Mouse (Mus musculus) megakaryocyte progenitor cell, adult 5-6 weeks (primary cell): ENCODE results near the gene Prkce. TPM values are rescaled to one million over a fixed set of nuclear protein-coding genes. Genes with fewer than 3 reads are reported as not detected.

Experiments
- ATAC-seq: replicated peaks from 2 replicates; pipeline ENCODE4 v1.8.0; 2016; ENCODE audit warnings: mild to moderate bottlenecking, moderate TSS enrichment, inconsistent platforms; ENCODE audit not compliant: poor library complexity
- total RNA-seq, 2 experiments: library from RNA; stranded (forward) in 1 of 2; stranded (reverse) in 1 of 2; fragments of 157-497, 149-512 nt in 1 of 2; fragments of 200-1000 nt in 1 of 2; gene quantifications; 2 replicates each; pipeline versions ENCODE4 v1.2.3 to v1.2.4; 2015 to 2017

The Prkce gene
- total RNA-seq, 2 experiments from 2014 or later: 1.7 to 4.8 TPM

- ATAC-seq: no peak
Measured at GRCm38 (mm10) chr17:86325317-86325716, 157.7 kb downstream of the Prkce start.

DNA sequence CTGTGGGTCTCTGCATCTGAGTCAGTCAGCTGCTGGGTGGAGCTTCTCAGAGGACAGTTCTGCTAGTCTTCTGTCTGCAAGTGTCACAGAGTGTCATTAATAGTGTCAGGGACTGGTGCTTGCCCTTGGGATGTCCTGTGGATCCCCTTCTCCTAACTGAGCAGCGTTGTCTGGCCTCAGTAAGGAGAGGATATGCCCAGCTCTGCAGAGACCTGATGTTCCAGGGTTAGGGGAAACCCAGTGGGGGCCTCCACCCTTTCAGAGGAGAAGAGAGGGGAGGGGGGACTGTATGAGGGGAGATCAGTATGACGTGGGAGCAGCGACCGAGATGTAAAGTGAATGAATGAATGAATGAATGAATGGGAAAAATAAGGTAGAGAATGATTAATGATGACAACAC is 160.4 kb downstream of the Prkce start:
- ATAC-seq: no peak

- ATAC-seq: peak; percentile 26; the same call in 1 of the 2 replicates
Measured at GRCm38 (mm10) chr17:86329273-86330075, 161.9 kb downstream of the Prkce start.

- ATAC-seq: no peak
Measured at GRCm38 (mm10) chr17:86330076-86330955, 162.7 kb downstream of the Prkce start.

- no peak for ATAC-seq
Measured at GRCm38 (mm10) chr17:86331835-86332234, 164.2 kb downstream of the Prkce start.

- ATAC-seq: no peak
Measured at GRCm38 (mm10) chr17:86334990-86335389, 167.4 kb downstream of the Prkce start.

DNA sequence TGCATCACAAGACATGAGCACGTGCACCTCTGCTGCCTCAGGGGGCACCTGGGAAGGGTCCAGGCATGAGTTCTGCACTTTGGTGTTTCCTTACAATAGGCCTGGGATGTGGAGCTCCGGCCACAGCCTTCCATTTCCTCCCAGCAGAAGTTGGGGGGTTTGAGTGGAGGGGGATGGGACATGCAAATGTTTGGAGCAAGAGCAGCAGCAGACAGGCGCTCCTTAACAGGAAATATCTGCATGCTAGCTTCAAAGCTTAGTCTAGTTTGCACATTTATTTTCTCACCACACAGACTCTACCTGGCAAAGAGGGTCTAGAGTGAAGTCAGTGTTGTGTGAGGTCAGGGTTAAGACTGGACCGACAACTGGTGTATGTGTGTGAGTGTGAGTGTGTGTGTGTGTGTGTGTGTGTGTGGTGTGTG is 169.1 kb downstream of the Prkce start:
- peak; percentile 11; the same call in 1 of the 2 replicates for ATAC-seq

GRCm38 (mm10) chr17:86337076-86337475 is 169.5 kb downstream of the Prkce start:
- peak; percentile 84 for ATAC-seq

DNA sequence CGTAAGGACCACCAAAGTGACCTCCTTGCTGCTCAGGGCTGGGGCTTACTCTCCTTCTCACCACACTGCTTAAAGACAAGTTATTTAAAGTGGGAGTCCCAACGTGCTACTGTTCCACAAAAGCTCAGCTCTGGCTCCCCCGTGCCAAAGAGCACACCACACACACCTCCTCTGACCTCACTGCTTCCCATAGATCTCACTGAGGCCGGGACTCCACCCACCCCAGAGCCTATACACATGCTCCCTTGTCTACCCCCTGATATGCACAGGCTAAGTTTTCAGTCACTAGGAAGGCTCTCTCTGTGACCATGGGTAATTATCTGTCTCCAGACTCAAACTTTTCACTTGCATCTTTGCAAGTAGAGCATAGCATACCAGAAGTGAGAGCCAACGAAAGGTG is 170.7 kb downstream of the Prkce start:
- peak; percentile 33; the same call in 1 of the 2 replicates for ATAC-seq

DNA sequence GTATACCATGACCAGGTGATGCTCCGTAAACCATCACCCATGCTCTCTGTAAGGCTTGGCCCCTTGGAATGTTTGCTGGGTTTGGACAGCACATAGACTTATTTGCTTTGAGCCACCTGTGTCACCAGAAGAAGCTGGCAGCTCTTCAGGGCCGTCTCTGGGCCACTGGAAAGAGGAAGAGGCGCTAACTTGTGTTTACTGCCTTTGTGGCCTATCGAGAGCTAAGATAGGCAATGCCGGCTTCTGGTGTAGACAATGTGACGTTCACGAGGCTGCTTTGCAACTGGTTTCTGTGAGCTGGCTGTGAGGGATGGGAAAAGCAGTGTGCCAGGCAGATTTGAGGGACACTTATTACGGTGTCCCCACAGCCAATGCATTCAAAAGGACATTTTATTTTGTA is 176.4 kb downstream of the Prkce start:
- peak; percentile 72 for ATAC-seq

- no peak for ATAC-seq
Measured at GRCm38 (mm10) chr17:86345234-86346005, 177.8 kb downstream of the Prkce start.

- ATAC-seq: no peak
Measured at GRCm38 (mm10) chr17:86350236-86350635, 182.7 kb downstream of the Prkce start.

- ATAC-seq: no peak
Measured at GRCm38 (mm10) chr17:86350791-86351261, 183.2 kb downstream of the Prkce start.

DNA sequence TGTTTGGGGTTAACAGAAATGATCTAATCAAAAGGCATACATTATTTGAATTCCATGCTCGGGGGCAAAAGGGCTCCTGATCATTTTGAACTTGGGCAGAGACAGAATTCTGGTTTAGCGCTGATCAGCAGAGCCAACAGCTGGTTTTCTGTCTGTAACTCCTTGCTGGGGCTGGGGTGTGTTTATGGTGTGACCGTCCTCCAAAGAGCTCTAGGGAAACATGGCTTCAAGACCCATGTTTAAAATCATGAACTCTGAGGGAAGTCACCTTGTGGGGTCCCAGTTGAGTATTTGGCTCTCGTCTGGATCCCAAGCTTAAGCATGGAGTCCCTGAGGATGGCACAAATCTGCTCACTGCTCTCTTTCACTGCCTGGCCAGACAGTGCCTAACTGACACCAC is 183.7 kb downstream of the Prkce start:
- no peak for ATAC-seq

GRCm38 (mm10) chr17:86352247-86353037 is 184.9 kb downstream of the Prkce start:
- no peak for ATAC-seq

GRCm38 (mm10) chr17:86353679-86354078 is 186.1 kb downstream of the Prkce start:
- ATAC-seq: peak; percentile 63

DNA sequence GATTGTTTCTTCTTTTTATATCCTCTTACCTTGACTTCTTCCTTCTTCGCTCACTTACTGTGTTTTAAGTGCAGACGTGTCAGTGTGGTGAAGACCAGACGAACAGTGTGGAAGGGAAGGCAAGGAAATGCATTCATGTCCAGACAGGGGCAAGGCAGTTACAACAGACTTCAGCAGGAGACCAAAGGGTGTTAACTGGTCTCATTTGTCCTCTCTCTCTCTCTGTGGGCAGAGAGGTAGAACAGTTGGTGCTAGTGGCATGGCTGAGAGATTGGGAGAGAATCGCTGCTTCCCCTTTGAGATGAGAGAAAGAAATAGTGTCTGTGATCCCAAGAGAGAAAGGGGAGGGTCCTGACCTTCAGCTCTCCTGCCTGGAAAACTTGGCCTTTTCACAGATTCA is 186.5 kb downstream of the Prkce start:
- peak; percentile 51 for ATAC-seq

DNA sequence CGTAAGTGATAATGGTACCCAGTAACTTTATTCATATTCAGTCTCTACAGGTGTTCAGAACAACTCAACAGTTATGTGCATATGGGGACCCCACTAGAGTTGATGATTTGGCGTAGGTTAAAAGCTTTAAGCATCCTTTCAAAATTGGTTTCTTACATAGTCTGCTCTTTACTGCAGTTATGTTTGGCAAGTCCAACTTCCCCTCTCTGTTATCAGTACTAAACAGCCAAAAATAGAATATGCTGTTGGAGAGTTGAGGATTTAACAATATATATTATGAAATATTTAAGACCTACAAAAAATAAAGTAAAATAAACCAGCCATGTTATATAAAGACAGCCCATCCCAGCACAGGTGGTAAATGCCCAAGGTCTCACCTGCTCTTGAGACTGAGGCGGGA is 187.3 kb downstream of the Prkce start:
- ATAC-seq: 0 out of 2 replicates have a peak, but pooled peaks have one; percentile 20

DNA sequence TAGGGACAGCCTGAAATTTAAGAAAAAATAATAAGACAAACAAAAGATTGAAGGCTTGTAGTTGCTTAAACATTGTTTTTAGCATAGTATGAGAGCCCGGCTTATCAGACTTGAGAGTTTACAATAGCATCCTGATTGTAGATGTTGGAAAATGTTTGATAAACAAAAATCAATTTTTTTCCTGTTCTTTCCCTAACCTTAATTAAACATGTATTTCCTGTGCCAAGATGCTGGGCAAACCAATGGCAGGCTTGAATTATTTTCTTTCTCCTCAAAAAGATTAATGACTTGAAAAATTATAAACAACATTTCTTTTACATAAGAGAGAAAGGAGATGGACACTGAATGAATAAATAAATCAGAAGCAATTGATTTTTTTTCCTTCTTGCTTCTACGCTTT is 187.7 kb downstream of the Prkce start:
- ATAC-seq: no peak
